Mouse (Mus musculus): ENCODE measurements at regions not wholly inside any gene's neighbourhood (a gene's known extent, or its start where the extent isn't known, plus 50 kb on each side); places are given as distances from the start of the nearest gene placed in this dataset.

DNA sequence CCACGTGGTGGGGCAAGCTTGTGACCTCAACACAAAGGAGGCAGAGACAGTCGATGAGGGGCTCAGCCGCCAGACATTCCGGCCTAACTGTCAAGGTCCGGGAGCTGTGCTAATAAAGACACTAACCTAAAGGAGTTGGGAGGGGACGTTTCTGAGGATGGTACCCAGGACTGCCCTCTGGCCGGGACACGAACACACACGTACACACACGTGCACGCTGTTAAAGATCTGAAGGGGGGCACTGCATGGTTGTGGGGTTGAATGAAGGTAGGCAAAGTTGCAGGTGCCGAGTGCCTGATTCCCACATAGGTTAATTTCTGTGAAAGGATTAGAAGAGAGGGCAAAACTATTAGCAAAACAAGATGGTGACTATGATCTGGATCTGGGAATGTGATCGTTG lies 65.4 kb upstream of the Mitf start:
- ATAC-seq (replicated peaks; ENCODE audit: poor library complexity) = no peak

DNA sequence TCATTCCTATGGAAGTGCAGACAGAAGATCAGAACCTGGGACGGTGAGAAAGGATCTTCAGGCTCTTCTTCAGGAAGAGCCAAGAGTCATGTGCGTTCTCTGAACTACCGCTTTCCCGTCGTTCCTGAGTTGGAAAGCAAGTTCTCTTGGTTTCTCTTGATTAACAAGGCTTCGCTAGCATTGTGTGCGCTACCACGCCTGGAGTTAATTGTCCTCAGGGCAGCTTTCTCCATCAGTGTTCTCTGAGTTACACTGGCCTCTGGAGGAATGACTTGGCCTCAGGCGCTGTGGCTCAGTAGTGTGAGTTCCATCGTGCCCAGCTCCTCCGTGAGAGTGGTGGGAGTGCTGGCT lies 66.0 kb upstream of the Mitf start:
- ATAC-seq (replicated peaks; ENCODE audit: poor library complexity) = no peak

DNA sequence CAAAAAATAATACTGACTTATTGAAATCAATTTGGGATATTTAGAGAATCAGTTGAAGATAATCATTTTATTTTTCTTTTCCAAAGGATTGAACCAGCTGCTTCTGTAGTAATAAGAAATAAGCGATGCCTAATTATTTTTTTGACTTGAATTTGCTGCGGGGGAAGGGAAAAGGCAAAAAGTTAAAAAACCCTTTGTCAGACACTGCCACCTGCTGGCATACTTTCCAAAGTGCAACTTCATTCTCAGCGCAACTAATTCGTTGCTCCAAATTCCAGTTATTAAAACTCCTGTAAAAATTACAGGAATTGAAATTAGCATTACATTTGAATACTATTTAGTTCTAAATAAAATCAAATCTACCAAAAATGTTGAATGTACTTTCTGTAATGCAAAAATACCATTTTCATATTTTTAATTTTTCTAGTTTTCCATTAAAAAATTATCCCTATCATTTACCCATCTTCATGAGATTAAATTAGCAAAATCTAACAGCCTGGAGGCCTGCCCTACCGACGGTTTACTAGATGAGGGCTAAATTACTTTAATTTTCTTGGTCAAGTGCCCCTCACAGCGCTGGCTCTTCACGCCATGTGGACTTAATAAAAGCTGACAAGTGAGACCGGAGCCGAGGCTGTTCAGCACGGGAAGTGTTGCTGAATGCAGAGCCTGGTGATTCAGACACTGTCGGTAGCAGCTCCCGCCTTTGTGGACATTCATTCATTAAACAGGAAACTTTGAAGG lies 66.6 kb upstream of the Mitf start:
- ATAC-seq (replicated peaks; ENCODE audit: poor library complexity) = peak; percentile 73

DNA sequence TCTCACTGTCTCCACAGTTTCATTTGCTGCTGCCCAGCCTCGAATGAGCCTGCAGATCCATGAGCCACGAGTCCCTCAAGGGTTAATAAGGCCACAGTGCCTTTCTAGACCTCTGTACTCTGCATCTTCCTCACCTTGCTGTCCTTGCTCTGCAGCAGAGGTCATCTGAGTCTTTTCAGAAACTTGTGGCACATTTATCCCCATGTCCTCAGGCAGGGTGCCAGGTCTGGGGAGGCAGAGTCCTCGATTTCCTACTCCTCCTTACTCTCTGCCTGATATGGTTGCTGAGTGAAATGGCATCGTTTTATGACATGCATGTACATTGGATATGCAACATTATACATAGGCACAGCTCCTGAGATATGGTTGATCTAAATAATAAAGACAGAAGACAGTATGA lies 68.0 kb upstream of the Mitf start:
- ATAC-seq (replicated peaks; ENCODE audit: poor library complexity) = no peak

DNA sequence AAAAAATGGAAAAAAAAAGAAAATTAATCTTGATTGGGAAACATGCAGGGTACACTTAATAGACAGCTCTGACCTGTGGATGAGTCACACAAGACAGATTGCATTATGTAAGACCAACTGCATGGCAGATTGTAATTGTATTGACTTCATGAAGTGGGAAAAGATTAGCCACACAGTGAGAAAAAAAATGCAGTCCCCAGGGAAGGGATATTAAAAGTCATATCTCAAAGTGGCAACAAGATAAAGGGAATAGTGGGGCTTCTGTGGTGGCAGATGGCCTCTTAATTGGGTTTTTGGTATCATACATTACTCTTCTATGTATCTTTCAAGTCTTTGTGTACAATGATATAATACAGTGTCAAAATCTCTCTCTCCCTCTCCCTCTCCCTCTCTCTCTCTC lies 76.0 kb upstream of the Mitf start:
- no peak for ATAC-seq (replicated peaks; ENCODE audit: poor library complexity)

DNA sequence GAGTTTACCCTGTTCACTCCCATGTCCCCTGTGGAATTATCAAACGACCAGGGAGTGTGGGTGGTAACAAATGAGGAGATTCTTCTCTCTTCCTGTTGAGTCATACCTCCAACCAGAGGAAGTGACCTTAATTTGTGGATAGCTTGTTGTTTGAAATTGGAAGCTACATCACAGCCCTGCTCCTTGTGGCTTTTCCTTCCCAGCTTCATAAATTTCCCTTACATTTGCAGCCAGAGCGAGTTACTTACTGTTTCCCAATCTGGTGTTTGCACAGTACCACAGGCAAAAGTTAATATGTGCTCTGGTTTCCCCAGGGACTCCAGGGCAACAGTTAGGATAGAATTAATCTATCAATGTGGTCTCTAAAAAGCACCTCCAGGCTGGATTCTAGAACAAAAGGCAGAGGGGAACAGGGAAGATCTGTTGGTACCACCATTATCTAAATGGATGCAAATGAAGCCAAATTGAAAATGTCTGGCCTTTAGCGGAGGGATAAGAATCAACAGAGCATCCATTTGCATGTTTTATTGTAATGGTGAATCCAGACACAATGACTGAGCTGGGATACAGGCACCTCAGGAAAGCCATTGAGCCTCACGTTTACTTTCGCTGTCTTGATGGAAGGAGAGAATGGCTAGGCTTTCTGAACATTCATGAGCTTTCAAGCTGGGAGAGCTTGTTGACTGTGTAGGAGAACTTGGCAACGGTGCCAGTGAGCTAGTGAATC lies 88.5 kb upstream of the Mitf start:
- ATAC-seq (replicated peaks; ENCODE audit: poor library complexity) = no peak

DNA sequence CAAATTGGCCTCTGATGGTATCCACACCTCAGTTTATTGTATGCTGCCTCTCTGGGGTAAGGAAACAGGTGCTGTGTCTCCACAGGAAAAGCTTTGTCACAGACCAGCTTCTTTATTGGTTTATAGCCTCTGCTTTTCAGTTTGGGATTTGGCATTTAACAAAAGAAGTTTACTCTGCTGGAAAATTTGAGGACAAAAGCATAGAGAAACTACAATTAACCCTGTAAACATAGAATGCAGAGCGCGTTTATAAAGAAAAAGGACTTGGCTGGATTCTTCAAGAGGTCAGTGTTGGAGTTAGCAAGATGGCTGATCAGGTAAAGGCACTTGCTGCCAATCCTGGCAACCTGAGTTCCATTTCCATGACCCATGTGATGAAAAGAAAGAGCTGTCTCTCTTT lies 90.1 kb upstream of the Frmd4b start:
- no peak for ATAC-seq (replicated peaks; ENCODE audit: poor library complexity)

DNA sequence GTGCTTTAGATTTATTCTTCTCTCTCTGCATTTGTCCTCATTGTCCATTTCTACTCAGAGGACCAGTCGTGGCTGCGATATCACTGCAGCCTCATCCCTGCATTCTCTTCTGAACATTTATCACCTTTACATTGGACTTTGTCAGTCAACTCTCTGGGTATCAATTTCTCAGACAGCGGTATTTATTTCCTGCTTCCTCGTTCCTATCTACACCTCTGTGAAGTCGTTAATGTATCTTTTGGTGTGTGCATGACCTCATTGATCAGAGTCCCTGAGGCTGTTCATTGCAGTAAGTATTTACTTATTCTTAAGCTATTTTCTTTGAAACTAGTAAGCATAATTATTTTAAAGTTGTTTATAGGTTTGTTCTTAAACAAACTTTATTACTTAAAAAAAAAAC lies 87.0 kb upstream of the Frmd4b start:
- no peak for ATAC-seq (replicated peaks; ENCODE audit: poor library complexity)

DNA sequence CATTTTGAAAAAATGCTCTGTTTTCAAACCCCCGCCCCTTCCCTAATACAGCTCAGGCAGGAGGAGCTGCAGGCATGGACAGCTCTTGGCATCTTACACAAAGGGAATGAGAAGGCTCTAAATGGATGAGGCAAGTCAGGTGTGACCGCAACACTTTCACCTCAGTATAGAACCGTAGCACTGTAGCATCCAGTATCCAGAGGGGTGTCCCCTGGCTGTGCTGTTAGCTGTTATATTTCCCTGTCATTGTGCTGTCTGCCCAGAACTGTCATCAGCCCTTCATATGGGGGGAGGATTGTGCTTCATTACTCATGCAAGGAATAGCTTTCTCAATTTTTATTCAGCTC lies 82.4 kb upstream of the Frmd4b start:
- ATAC-seq (replicated peaks; ENCODE audit: poor library complexity) = no peak

DNA sequence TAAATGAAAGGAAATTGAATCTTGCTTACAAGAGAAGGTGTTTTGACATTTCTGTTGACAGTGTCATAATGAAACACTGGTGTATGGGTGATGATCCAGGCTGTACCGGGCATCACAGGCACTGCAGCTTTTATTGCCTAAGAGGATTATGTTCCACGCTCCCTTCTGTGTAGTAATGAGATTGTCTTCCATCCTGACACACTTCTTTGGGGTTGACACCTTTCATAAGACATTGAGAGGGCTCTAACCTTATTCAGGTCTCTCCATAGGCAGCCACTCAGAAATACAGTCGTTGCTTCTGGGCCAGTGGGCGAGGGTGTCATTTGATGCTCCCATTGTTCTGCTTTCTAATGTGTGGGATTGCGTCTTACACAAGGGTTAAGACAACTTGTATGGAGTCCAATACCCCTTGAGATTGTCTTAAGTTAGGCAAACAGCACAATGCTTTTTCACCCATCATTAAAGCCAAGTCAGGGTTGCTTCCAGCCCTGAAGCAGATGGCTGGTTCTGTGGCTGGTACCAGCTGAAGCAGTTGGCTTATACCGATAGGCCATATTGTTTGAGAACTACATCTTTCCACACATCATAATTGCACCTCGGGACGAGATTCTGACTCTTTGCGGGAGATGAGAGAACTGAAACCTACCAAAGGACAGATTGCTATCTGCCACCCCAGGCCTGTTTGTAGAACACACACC lies 81.9 kb upstream of the Frmd4b start:
- no peak for ATAC-seq (replicated peaks; ENCODE audit: poor library complexity)

DNA sequence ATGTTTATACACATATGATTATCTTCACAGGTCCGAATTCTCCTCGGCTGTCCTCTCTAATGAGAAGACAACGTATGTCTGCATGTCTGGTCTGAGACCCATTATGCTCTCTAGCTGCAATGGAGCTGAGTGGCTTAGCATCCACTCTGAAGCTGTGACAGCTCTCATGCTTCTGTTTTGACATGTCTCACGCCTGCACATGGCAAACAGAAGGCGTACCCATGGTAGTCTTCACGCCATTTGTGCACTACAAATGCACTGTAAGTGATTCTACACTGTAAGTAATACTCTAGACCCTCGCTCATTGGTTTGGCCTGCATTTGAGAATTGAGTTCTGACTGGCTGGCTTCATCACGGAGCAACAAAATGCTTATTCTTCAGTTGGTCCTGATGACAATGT lies 75.9 kb upstream of the Frmd4b start:
- no peak for ATAC-seq (replicated peaks; ENCODE audit: poor library complexity)

DNA sequence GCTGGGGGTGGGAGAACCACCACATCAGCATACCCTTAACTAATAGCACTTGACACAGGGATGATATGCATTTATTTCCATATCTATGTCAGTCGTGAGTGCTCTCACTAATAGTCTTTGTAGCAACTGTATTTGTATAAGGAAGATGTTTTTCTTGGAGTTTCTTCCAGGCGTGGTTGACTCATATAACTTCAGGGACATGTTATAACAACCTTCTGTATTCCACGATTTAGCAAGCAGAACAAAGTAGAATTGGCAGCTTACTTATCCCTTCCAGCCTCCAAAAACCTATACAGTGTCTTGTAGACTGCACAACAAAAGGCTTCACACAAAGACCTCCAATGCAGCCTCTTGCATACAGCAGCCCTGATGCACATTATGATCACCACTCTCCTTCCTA lies 73.8 kb upstream of the Frmd4b start:
- ATAC-seq (replicated peaks; ENCODE audit: poor library complexity) = no peak

DNA sequence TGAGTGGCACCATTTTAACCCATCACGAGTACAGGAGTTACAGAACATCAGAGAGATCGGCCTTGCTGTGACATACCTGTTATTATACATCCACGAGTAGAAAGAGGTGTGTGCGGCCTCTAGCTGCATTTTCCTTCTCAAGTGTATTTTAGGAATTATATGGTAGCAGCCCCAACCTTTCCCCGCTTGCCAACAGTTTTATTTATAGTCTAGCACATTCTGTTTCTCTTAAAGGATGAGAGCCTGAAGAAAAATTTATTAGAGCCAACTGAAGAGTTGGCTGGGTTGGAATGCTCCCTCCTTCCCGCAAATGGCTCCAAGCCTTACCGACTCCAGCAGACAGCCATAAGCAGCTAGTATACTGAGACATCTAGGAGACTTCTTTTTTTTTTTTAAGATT lies 67.0 kb upstream of the Frmd4b start:
- ATAC-seq (replicated peaks; ENCODE audit: poor library complexity) = no peak

DNA sequence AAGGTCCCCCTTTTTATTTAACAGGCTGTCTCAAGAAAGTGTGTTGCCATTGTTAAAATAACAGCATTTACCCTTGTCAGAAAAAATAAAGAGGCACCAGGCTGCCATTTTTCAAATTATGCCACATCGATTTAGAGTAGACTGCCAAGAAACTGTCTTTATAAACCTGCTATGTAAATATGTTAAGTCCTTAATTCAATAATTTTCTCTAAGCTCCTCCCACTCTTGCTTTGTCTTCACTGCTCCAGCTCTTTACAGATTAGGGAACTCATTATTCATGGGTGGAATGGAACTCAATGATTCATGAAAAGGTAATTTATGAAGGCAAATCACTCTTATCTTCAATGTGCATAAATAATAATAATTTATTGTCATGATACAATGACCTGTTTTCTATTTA lies 64.9 kb upstream of the Frmd4b start:
- ATAC-seq (replicated peaks; ENCODE audit: poor library complexity) = no peak

DNA sequence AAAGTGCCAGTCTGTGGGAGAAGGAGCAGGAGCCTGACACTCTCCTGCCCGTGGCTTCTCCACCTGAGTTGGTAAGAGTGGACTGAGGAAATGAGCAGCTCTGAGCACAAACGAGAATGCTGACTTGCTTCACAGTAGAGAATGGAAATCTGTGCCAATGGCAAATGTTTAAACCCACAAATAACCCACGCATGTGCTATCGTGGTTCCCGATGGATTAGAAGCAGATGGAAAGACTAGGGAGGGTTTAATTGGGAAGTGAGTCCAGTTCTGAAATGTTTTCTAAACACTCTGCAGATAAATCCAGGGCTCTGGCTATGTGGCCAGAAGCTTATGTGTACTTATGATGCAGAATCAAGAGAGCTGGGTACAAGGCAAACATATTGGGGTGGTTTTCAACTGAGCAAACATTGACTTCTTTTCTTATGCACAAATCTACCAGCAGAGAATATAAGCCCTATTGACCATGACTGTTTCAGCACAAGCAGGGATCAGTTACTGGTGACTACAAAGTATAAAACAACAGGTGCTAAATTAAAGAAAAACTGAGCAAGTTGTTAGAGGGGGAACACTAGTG lies 57.9 kb upstream of the Frmd4b start:
- ATAC-seq (replicated peaks; ENCODE audit: poor library complexity) = no peak

DNA sequence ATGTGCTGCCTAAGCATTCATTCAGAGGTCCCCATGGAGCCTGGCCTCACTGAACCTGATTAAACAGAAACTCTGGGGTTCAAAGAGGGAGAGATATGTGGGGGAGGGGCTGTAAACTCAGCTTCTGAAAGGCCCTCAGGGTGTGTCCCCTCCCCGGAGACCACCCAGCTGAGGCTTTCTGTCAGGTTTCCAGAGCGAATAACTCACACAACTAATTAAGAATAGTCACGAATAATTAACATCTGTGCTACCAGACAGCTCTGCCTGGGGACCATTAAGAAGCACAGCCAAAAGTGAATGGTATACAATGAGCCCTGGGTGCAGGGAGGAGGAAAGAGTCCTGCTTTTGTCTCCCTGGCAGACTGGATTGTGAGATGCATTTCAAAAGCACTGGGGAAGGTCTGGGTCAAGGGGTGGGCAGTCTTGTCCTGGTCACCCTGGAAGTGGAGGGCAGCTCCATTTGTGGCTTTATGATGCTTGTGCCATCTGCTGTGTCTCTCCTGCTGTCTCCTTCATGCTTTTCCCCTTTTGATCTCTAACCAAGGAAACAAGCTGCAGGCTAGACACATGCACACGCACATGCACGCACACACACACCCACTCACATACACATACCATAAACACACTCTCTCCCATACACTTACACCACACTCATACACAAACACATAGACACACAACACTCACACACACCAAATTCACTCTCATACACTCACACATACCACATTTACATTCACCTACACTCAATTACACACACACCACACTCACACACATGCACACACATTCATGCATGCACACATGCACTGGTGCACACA lies 49.7 kb upstream of the Frmd4b start:
- ATAC-seq (replicated peaks; ENCODE audit: poor library complexity) = no peak
